Mouse (Mus musculus) MEL (cell line): ENCODE measurements around the gene Ube2q2. TPM values are rescaled to one million over a fixed set of nuclear protein-coding genes. Genes with fewer than 3 reads are reported as not detected.

Experiments
- DNase-seq: peaks from one replicate; pipeline ENCODE4 v3.0.0; 2011; ENCODE audit warnings: low read depth, low spot score
- H3K27ac ChIP-seq: 2 replicates; pipeline ENCODE4 v1.5.1; 2012; ENCODE audit warnings: low read depth, mild to moderate bottlenecking, control low read depth, low read length, moderate library complexity; ENCODE audit not compliant: control insufficient read depth
- H3K27me3 ChIP-seq, 2 experiments: fragments of 150-350 bp in 1 of 2; sonication (generic) in 1 of 2; 2 replicates each; pipeline ENCODE4 v1.6.1; 2012; ENCODE audit warnings: low read length in 2 of 2, mild to moderate bottlenecking in 2 of 2, improper control_type of control experiment in 1 of 2, moderate library complexity in 1 of 2; ENCODE audit not compliant: insufficient read depth in 2 of 2, control insufficient read depth in 1 of 2
- H3K36me3 ChIP-seq, 2 experiments: 2 replicates each; pipeline ENCODE4 v1.6.1; 2012 to 2014; ENCODE audit warnings: low read length in 2 of 2, improper control_type of control experiment in 1 of 2, inconsistent platforms in 1 of 2, mild to moderate bottlenecking in 1 of 2; ENCODE audit not compliant: insufficient read depth in 2 of 2, control insufficient read depth in 1 of 2
- H3K4me1 ChIP-seq, 2 experiments: fragments of 150-350 bp in 1 of 2; sonication (generic) in 1 of 2; 2 replicates each; pipeline ENCODE4 v1.6.1; 2012; ENCODE audit warnings: low read length in 2 of 2, improper control_type of control experiment in 1 of 2, mild to moderate bottlenecking in 1 of 2; ENCODE audit not compliant: insufficient read depth in 2 of 2, control insufficient read depth in 1 of 2
- H3K4me3 ChIP-seq, 2 experiments: fragments of 150-350 bp in 1 of 2; sonication (generic) in 1 of 2; 2 replicates each; pipeline ENCODE4 v1.5.1; 2012; ENCODE audit warnings: low read depth in 2 of 2, low read length in 2 of 2, mild to moderate bottlenecking in 2 of 2, moderate library complexity in 2 of 2, control low read depth in 1 of 2, improper control_type of control experiment in 1 of 2; ENCODE audit not compliant: control insufficient read depth in 1 of 2, insufficient read depth in 1 of 2
- H3K79me2 ChIP-seq: 2 replicates; pipeline ENCODE4 v1.6.1; 2012; ENCODE audit warnings: mild to moderate bottlenecking, low read length, moderate library complexity; ENCODE audit not compliant: control insufficient read depth, poor library complexity, insufficient read depth
- H3K9ac ChIP-seq: 2 replicates; pipeline ENCODE4 v1.6.1; 2012; ENCODE audit warnings: low read depth, mild to moderate bottlenecking, control low read depth, low read length, moderate library complexity; ENCODE audit not compliant: control insufficient read depth, poor library complexity, severe bottlenecking
- H3K9me3 ChIP-seq: fragments of 150-350 bp; sonication (generic); replicated peaks from 2 replicates; pipeline ENCODE4 v1.6.1; 2012; ENCODE audit warnings: mild to moderate bottlenecking, low read length, improper control_type of control experiment, moderate library complexity; ENCODE audit not compliant: insufficient read depth
- BHLHE40 ChIP-seq: IDR thresholded peaks from 2 replicates; pipeline ENCODE4 v1.6.1; 2012; ENCODE audit warnings: low read depth, mild to moderate bottlenecking, inconsistent platforms, low read length, improper control_type of control experiment, borderline replicate concordance
- CHD1 ChIP-seq: IDR thresholded peaks from 2 replicates; pipeline ENCODE4 v1.6.1; 2012; ENCODE audit warnings: low read depth, mild to moderate bottlenecking, inconsistent platforms, low read length, improper control_type of control experiment
- CHD2 ChIP-seq: IDR thresholded peaks from 2 replicates; pipeline ENCODE4 v1.6.1; 2011; ENCODE audit warnings: low read length, improper control_type of control experiment
- E2F4 ChIP-seq: IDR thresholded peaks from 2 replicates; pipeline ENCODE4 v1.6.1; 2011; ENCODE audit warnings: low read depth, low read length, improper control_type of control experiment, borderline replicate concordance
- EP300 ChIP-seq, 2 experiments: IDR thresholded peaks; 2 replicates each; pipeline ENCODE4 v1.6.1; 2011; ENCODE audit warnings: improper control_type of control experiment in 2 of 2, low read length in 2 of 2, low read depth in 1 of 2, mild to moderate bottlenecking in 1 of 2
- ETS1 ChIP-seq: IDR thresholded peaks from 2 replicates; pipeline ENCODE4 v1.6.1; 2012; ENCODE audit warnings: low read depth, mild to moderate bottlenecking, inconsistent platforms, low read length, improper control_type of control experiment, moderate library complexity
- GABPA ChIP-seq: IDR thresholded peaks from 2 replicates; pipeline ENCODE4 v1.6.1; 2012; ENCODE audit warnings: low read depth, mild to moderate bottlenecking, inconsistent platforms, low read length, improper control_type of control experiment, moderate library complexity
- JUND ChIP-seq: IDR thresholded peaks from 2 replicates; pipeline ENCODE4 v1.6.1; 2011; ENCODE audit warnings: low read depth, mild to moderate bottlenecking, improper control_type of control experiment, low read length
- MAFK ChIP-seq: IDR thresholded peaks from 2 replicates; pipeline ENCODE4 v1.6.1; 2011; ENCODE audit warnings: low read depth, mild to moderate bottlenecking, low read length, improper control_type of control experiment, borderline replicate concordance
- MAX ChIP-seq: IDR thresholded peaks from 2 replicates; pipeline ENCODE4 v1.6.1; 2011; ENCODE audit warnings: low read length, improper control_type of control experiment
- MAZ ChIP-seq: IDR thresholded peaks from 2 replicates; pipeline ENCODE4 v1.6.1; 2012; ENCODE audit warnings: low read depth, mild to moderate bottlenecking, inconsistent platforms, low read length, improper control_type of control experiment
- MEF2A ChIP-seq: IDR thresholded peaks from 2 replicates; pipeline ENCODE4 v1.6.1; 2014; ENCODE audit warnings: low read depth, mild to moderate bottlenecking, inconsistent platforms, low read length, improper control_type of control experiment; ENCODE audit not compliant: poor library complexity, insufficient replicate concordance, severe bottlenecking; ENCODE audit errors: extremely low read depth
- MXI1 ChIP-seq: IDR thresholded peaks from 2 replicates; pipeline ENCODE4 v1.6.1; 2011; ENCODE audit warnings: mild to moderate bottlenecking, low read depth, low read length, improper control_type of control experiment
- POLR2A ChIP-seq, 2 experiments: IDR thresholded peaks; 2 replicates each; pipeline ENCODE4 v1.6.1; 2011 to 2012; ENCODE audit warnings: low read length in 2 of 2, mild to moderate bottlenecking in 2 of 2, control low read depth in 1 of 2, improper control_type of control experiment in 1 of 2, low read depth in 1 of 2, moderate library complexity in 1 of 2; ENCODE audit not compliant: control insufficient read depth in 1 of 2, insufficient read depth in 1 of 2, poor library complexity in 1 of 2
- POLR2AphosphoS2 ChIP-seq: IDR thresholded peaks from 2 replicates; pipeline ENCODE4 v1.6.1; 2011; ENCODE audit warnings: low read length, improper control_type of control experiment
- RCOR1 ChIP-seq: IDR thresholded peaks from 2 replicates; pipeline ENCODE4 v1.6.1; 2012; ENCODE audit warnings: low read depth, mild to moderate bottlenecking, inconsistent platforms, low read length, improper control_type of control experiment
- SMC3 ChIP-seq: IDR thresholded peaks from 2 replicates; pipeline ENCODE4 v1.6.1; 2011; ENCODE audit warnings: low read depth, low read length, improper control_type of control experiment
- TBP ChIP-seq: IDR thresholded peaks from 2 replicates; pipeline ENCODE4 v1.8.0; 2011; ENCODE audit warnings: low read depth, low read length, improper control_type of control experiment
- TCF12 ChIP-seq: IDR thresholded peaks from 2 replicates; pipeline ENCODE4 v1.6.1; 2014; ENCODE audit warnings: low read depth, mild to moderate bottlenecking, inconsistent platforms, low read length, improper control_type of control experiment, moderate library complexity
- ZC3H11A ChIP-seq: IDR thresholded peaks from 2 replicates; pipeline ENCODE4 v1.6.1; 2012; ENCODE audit warnings: low read depth, mild to moderate bottlenecking, inconsistent platforms, low read length, improper control_type of control experiment
- ZMIZ1 ChIP-seq: IDR thresholded peaks from 2 replicates; pipeline ENCODE4 v1.6.1; 2012; ENCODE audit warnings: low read depth, mild to moderate bottlenecking, inconsistent platforms, low read length, improper control_type of control experiment, moderate library complexity
- polyA plus RNA-seq, 2 experiments: library from polyadenylated mRNA; stranded (reverse) in 1 of 2; unstranded in 1 of 2; fragments of >175 nt in 1 of 2; fragments of >200 nt in 1 of 2; gene quantifications; 2 replicates each; pipeline versions ENCODE4 v1.2.1 to v1.2.4; 2012; ENCODE audit warnings: low replicate concordance in 2 of 2, low read depth in 1 of 2; ENCODE audit not compliant: insufficient read length in 2 of 2, insufficient read depth in 1 of 2, missing spikeins in 1 of 2
- total RNA-seq: library from RNA; depleted of rRNA; stranded (reverse); fragments of 300-350 nt; gene quantifications from 2 replicates; pipeline ENCODE4 v1.2.3, GENCODE M21; 2012

Gene Ube2q2
- total and polyA plus RNA-seq, 3 experiments = 21.7 to 23.6 TPM; not detected in 1

DNA sequence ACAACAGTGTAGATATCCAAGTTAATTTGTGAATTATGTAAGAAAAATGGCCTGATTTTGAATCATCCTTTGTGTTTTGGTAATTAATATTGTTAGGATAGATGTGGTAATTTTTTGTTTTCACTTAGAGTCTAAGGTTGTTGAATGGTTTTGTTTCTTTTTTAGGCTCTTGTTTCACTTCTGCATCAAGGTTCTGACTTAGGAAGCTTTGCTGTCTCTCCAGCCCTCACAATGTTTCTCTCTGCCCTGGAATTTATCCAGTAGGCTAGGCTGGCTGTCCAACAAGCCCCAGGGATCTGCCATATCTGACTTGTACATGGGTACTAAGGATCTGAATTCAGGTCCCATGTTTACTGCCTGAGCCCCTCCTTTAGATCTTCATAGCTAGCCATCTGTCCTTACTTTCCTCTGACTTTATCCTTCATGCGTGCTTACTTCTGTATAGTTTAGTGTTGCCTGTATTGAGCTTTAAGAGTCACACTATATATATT lies 23.6 kb downstream of the Ube2q2 start:
- Histone ChIP-seq H3K9me3 (no peaks in the 10 kb centered on the region), H3K27ac (no peak overlapping the region), H3K4me3 (no peak overlapping the region), H3K79me2 (no peaks in the 10 kb centered on the region), H3K27me3 (no peaks in the 10 kb centered on the region), H3K9ac (no peak overlapping the region), H3K36me3 (peaks cover 8 to 29% of the 10 kb centered on the region in 2 experiments), H3K4me1 (peaks cover 11 to 12% of the 10 kb centered on the region in 2 experiments; a peak in 3 of 4 replicates)
- DNase-seq = no peak
- no peak for TF ChIP-seq ZC3H11A
- TF ChIP-seq BHLHE40 = no peak
- TF ChIP-seq MXI1 = no peak
- no peak for TF ChIP-seq TBP
- no peak for TF ChIP-seq JUND
- TF ChIP-seq MAX = no peak
- no peak for TF ChIP-seq MEF2A
- TF ChIP-seq CHD1 = no peak
- no peak for TF ChIP-seq RCOR1
- TF ChIP-seq E2F4 = no peak
- no peak for TF ChIP-seq MAZ
- TF ChIP-seq ZMIZ1 = no peak
- no peak for TF ChIP-seq MAFK
- no peak for TF ChIP-seq GABPA
- TF ChIP-seq POLR2AphosphoS2 = no peak
- TF ChIP-seq EP300 (IDR thresholded peaks at IDR 0.05; ENCODE audit: low read depth in 1 of 2, low read length in 2 of 2) = no peak
- TF ChIP-seq POLR2A (IDR thresholded peaks at IDR 0.05; ENCODE audit: control insufficient read depth in 1 of 2, insufficient read depth in 1 of 2, low read depth in 1 of 2, low read length in 2 of 2, poor library complexity in 1 of 2) = no peak
- no peak for TF ChIP-seq CHD2

GRCm38 (mm10) chr9:55174235-55174634 lies 25.6 kb downstream of the Ube2q2 start:
- peaks cover 10 to 29% of the 10 kb centered on the region in 2 experiments for H3K36me3 ChIP-seq
- no peak overlapping the region for H3K9ac ChIP-seq
- no peak overlapping the region for H3K4me3 ChIP-seq
- peaks cover 11 to 12% of the 10 kb centered on the region in 2 experiments; a peak in 3 of 4 replicates for H3K4me1 ChIP-seq
- no peak overlapping the region for H3K27ac ChIP-seq
- H3K27me3 ChIP-seq = no peaks in the 10 kb centered on the region
- H3K9me3 ChIP-seq = no peaks in the 10 kb centered on the region
- TF ChIP-seq TCF12 (no peak), TBP (no peak), SMC3 (no peak), ETS1 (no peak), ZMIZ1 (no peak)
- no peak for DNase-seq
- no peaks in the 10 kb centered on the region for H3K79me2 ChIP-seq
